Comparison of ENCODE assay signal across 7 mouse cellular contexts in genomic region chr16:18416094-18416761, GRCm38 (mm10). TPM values are rescaled to one million over a fixed set of nuclear protein-coding genes. Genes with fewer than 3 reads are reported as not detected.
DNase-seq lines count a peak whose midpoint lies in the region; ATAC-seq and TF ChIP-seq lines count a peak whose summit lies in the region.

No protein-coding gene starts in this region.

- peak; percentile 60 for DNase-seq in thymus, postnatal 0 days (ENCODE audit: low spot score)
- no peak for DNase-seq in thymus, postnatal 10 days (ENCODE audit: low spot score in 2 of 2)
- peak; percentile 47 for DNase-seq in heart, postnatal 25 days (ENCODE audit: low spot score)
- DNase-seq in spleen, postnatal 14 days (ENCODE audit: low spot score in 2 of 2): no peak

- H3K27ac ChIP-seq in cortical plate, adult 2 months (ENCODE audit: insufficient read depth, low read length): peak overlapping the region; percentile 51; the same call in 1 of the 2 replicates
- H3K27ac ChIP-seq in limb, embryonic 13.5 days: peak overlapping the region; percentile 44; the same call in 1 of the 2 replicates
- H3K27ac ChIP-seq in small intestine, adult 2 months (ENCODE audit: insufficient read depth, low read depth, low read length): peak overlapping the region; percentile 42

- peaks cover 12% of the 10 kb centered on the region for H3K4me1 ChIP-seq in cortical plate, adult 2 months (ENCODE audit: control insufficient read depth, insufficient read depth, low read length)
- H3K4me1 ChIP-seq in limb, embryonic 13.5 days: peaks cover 7% of the 10 kb centered on the region
- H3K4me1 ChIP-seq in small intestine, adult 2 months (ENCODE audit: control insufficient read depth, insufficient read depth, insufficient read length, low read length): peaks cover 13% of the 10 kb centered on the region

- H3K4me3 ChIP-seq in cortical plate, adult 2 months (ENCODE audit: insufficient read depth, low read length): no peak overlapping the region
- no peak overlapping the region for H3K4me3 ChIP-seq in limb, embryonic 13.5 days
- H3K4me3 ChIP-seq in small intestine, adult 2 months (ENCODE audit: low read depth, low read length): 0 out of 2 replicates have a peak overlapping the region, but pooled peaks have one; percentile 0

- WGBS in limb, embryonic 13.5 days: 67% methylated on average over 18 of the region's 18 CpGs
- 69% methylated on average over 18 of the region's 18 CpGs for WGBS in small intestine, adult 2 months

- peaks cover 56% of the 10 kb centered on the region for H3K36me3 ChIP-seq in limb, embryonic 13.5 days
- H3K36me3 ChIP-seq in small intestine, adult 2 months (ENCODE audit: control insufficient read depth, insufficient read depth, low read length): peaks cover 10% of the 10 kb centered on the region

- H3K4me2 ChIP-seq in limb, embryonic 13.5 days (replicated peaks): no peak overlapping the region

- no peaks in the 10 kb centered on the region for H3K9me3 ChIP-seq in limb, embryonic 13.5 days

- no peak for TF ChIP-seq CTCF in cortical plate, adult 2 months (IDR thresholded peaks at IDR 0.05; ENCODE audit: extremely low read depth, insufficient read depth, low read length)
- no peak for TF ChIP-seq CTCF in small intestine, adult 2 months (IDR thresholded peaks at IDR 0.05; ENCODE audit: extremely low read depth, insufficient read length, insufficient replicate concordance, low read depth, low read length)

- no peaks in the 10 kb centered on the region for H3K27me3 ChIP-seq in limb, embryonic 13.5 days
- no peaks in the 10 kb centered on the region for H3K27me3 ChIP-seq in small intestine, adult 2 months (ENCODE audit: control insufficient read depth, insufficient read depth, low read length)

- 0 out of 2 replicates have a peak, but pooled peaks have one; percentile 45 for ATAC-seq in limb, embryonic 13.5 days (ENCODE audit: low FRiP score, low read depth)

- TF ChIP-seq POLR2A in cortical plate, adult 2 months (IDR thresholded peaks at IDR 0.05; ENCODE audit: extremely low read depth, insufficient read depth, low read length): 0 out of 2 replicates have a peak, but pooled peaks have one; percentile 10
- no peak for TF ChIP-seq POLR2A in small intestine, adult 2 months (IDR thresholded peaks at IDR 0.05; ENCODE audit: low read depth, low read length)

- H3K9ac ChIP-seq in limb, embryonic 13.5 days: 0 out of 2 replicates have a peak overlapping the region, but pooled peaks have one; percentile 9

- intact Hi-C loops in heart, postnatal 25 days (cut with DNase I): loop anchor here (10.0 kb wide), 1 partner anchor 131 kb away; the partner anchor contains the start of gene Dgcr8

RNA-seq across cellular contexts. Expression of gene Txnrd2, which starts 10.0 kb away (rescaled TPM):
- 11.3 and 12.3 TPM in 2 replicates for polyA plus RNA-seq in thymus, postnatal 0 days (2015; fragmentation: Nextera tagmentation; extraction: Ambion mirVana)
- polyA plus RNA-seq in cortical plate, adult 2 months (2012; rRNA removed): 22.4 and 29.5 TPM in 2 replicates
- 10 to 100 TPM; 36.1 to 38.2 TPM for total RNA-seq in heart, postnatal 25 days (2021)
- polyA plus RNA-seq in limb, embryonic 13.5 days (2015; fragmentation: Nextera tagmentation; extraction: Ambion mirVana): 19.8 and 21.3 TPM in 2 replicates
- 12.5 and 19.5 TPM in 2 replicates for polyA plus RNA-seq in small intestine, adult 2 months (2012; rRNA removed)

RNA-seq across cellular contexts. Expression of gene Comt, which starts 10.4 kb away (rescaled TPM):
- 73.8 and 83.6 TPM in 2 replicates for polyA plus RNA-seq in thymus, postnatal 0 days (2015; fragmentation: Nextera tagmentation; extraction: Ambion mirVana)
- 150 and 155 TPM in 2 replicates for polyA plus RNA-seq in cortical plate, adult 2 months (2012; rRNA removed)
- 100 to 1,000 TPM; 112 TPM for total RNA-seq in heart, postnatal 25 days (2021)
- polyA plus RNA-seq in limb, embryonic 13.5 days (2015; fragmentation: Nextera tagmentation; extraction: Ambion mirVana): 87.4 and 89.4 TPM in 2 replicates
- 127 and 214 TPM in 2 replicates for polyA plus RNA-seq in small intestine, adult 2 months (2012; rRNA removed)

Comparison
In these comparisons a context has a peak if more than half of its experiments do, and no peak if none do; other contexts are left out.
1. DNase-seq: peak in thymus, postnatal 0 days (single experiment) and heart, postnatal 25 days (single experiment); none in thymus, postnatal 10 days (0 of 2) and spleen, postnatal 14 days (0 of 2).
2. Peak in every context shown above with its lines, with median percentiles within 50 percentile points of each other: H3K27ac ChIP-seq.